Mouse (Mus musculus) adrenal gland, adult 2 months (tissue): ENCODE measurements around the gene Stam2. TPM values are rescaled to one million over a fixed set of nuclear protein-coding genes. Genes with fewer than 3 reads are reported as not detected.

Source experiments
- DNase-seq: peaks from one replicate; pipeline ENCODE4 v3.0.0; 2021
- polyA plus RNA-seq: library from polyadenylated mRNA; depleted of rRNA; stranded (reverse); fragments of >200 nt; gene quantifications from 2 replicates; pipeline ENCODE4 v1.2.3, GENCODE M21; 2012
- total RNA-seq, 2 experiments: library from RNA; stranded (reverse); gene quantifications; 2 replicates each; pipeline ENCODE4 v1.2.3; 2021

The Stam2 gene
- total and polyA plus RNA-seq, 3 experiments, result 7.6 to 33.8 (median 33.2) TPM

DNA sequence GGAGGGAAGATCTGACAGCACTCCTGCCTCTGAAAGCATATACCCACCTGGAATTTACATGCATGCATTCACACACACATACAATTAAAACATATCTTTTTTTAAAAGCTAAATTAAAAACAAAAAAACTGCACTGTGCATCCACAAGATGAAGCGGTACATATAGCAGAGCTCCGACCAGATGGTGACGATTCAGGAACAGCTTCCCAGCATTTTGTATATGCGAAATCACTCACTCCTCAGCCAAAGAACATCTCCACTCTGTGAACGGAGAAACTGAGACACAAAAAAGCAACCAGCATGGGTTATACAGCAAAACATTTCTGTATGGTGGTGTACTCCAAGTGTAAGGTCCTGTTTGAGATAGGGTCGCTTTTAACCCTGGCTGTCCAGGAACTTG lies 11.2 kb downstream of the Stam2 start:
- DNase-seq, result no peak

DNA sequence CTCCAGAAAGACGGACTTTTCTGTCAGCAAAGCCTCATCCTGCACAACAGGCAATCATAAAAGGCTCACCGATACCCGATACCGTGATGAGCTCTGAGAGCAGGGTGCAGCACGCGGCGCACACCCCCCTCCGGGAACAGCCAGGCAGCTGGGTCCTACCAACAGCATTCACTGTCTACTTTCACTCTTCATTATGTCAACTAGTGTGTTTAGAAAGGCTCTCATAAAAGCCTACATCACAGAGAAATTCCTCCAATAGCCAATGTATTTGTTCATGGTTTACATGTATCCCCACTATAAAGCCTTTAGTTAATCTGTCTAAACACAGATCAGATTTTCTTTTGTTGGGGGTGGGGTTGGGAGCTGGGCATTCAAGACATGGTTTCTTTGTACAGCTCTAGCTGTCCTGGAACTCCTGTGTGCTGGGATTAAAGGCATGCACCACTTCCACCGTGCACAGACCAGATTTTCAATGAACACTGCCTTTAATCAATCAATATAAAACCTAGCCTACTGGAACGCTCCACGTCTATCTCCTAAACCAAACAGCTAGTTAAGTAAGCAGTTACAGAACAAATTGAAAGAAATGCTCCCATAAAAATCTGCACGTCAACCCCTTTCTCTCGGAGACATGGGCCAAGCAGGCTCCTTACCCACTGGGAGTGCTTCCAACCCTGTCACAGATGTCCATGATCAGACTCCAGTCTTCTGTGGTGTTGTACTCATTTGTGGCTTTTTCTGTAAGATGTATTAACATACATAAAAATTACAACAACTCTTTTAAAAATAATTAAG lies 21.7 kb downstream of the Stam2 start:
- DNase-seq, result no peak

DNA sequence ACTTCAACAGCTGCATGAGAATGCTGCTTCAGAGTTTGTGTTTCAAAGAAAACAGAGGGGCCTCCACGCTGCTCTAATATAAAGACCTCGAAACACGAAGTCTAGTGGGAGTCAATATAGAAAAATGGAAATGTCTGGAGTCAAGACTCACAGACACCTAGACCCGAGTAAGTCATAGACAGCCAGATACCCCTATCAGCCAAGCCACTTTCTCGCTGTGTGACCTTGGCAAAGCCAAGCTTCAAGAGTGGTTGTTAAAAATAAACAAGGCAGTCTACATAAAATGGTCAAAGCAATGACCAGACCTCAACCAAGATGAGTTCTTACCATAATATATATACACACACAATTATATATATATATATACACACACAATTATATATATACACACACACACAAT lies 25.0 kb downstream of the Stam2 start:
- no peak for DNase-seq

DNA sequence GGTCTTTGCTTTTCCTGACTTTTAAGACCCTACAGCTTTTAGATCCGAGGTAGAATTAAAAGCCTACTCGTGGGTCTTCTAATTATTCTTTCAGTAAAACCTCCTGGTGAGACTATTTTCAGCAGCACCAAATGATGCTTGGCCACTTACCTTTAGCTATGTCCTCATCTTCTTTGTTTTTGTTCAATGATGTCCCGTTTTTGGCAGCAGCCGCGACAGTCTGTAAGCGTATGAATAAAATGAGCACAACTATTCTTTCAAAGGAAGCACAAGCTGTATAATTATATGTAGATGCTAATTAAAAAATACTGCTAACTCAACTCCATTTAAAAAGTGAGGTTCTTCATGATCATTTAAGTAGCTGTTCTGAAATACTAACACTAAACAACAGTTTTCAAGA lies 26.5 kb downstream of the Stam2 start:
- no peak for DNase-seq

DNA sequence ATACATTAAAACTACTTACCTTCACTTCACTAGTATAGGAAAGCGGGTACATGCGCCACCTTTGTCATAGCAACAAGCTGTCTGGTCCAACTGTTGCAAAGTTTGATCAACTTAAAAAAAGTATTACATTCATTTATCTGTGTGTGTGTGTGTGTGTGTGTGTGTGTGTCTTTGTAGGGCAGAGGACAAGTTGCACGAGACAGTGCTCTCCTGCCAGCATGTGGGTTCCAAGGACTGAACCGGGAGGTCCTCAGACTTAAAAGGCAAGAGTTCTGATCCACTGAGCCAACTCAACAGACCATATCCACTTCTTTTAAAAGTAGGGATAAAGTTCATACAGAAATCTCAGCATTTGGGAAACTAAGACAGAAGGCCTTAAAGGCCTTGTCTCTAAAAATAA lies 28.0 kb downstream of the Stam2 start:
- DNase-seq, result no peak

DNA sequence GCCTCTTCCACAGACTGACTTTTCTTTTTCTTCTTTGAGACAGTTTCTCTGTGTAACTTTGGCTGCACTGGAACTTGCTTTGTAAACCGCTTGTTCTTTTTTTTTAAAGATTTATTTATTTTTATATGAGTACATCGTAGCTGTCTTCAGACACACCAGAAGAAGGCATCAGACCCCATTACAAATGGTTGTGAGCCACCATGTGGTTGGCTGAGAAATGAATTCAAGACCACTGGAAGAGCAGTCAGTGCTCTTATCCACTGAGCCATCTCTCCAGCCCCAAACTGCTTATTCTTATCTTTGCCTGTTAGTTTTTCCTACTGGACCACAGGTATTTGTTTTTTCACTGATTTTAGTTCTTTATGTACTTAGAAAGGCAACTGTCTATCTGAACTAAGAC lies 31.3 kb downstream of the Stam2 start:
- DNase-seq, result no peak

DNA sequence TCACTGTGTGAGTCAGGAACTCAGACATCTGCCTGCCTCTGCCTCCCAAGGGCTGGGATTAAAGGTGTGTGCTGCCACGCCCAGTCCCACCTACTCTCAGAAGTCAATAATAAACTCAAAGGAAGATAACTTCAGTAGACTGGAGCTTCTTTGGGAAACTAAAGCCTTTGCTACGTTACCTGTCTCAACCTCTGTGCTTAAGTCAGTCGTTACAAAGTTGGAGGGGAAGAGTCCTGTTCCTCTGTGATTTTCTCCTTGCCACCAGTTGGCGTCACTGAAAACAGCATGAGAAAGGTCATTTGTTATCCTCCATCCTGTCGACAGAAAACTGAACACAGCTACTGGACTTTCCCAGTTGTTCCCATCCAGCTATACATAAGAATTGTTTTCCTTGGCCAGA lies 32.7 kb downstream of the Stam2 start:
- DNase-seq, result no peak

DNA sequence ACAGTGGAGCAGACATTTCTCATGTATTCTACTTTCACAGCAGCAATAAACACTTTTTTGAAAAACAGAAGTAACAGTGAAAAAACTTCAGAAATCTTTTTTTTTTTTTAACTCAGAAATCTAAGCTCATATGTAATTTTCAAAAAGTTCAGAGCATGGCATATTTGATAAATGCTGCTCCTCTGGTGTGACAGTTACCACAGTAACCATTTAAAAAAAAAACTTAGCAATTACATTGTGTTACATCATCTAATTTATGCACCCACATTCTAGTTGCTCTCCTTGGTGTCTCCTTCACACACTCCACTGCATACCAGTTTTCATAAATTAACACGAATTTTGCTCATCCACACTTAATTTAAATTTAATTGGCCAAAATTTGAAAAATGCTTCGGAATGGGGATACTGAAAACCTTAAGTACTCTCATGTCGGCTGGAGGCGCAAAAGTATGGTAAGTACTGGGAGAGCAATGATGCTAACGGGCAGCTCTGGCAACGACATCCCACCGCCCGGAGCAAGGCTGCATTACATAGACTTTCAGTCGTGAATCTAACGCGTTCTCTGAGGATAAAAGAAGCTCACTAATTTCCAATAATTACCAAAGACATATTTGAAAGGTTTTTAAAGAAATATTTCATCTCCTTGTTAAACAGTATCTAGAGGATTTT lies 40.6 kb downstream of the Stam2 start:
- DNase-seq, result no peak

DNA sequence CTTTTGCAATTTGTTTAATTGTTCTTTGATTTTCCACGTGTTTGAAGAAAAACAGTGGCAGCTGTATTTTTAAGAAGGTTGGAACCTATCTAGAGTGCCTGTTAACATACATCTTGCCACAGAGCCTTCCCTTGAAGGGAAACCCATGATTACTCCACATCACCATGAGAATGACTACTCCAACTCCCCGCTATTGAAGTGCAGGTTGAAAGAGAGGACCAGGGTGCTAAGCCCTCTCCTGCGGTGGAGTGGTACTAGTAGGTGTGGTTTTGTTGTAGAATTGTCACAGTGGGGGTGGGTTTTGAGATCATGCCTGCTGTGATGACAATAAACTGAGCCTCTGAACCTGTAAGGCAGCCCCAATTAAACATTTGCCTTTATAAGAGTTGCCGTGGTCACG lies 41.7 kb downstream of the Stam2 start:
- no peak for DNase-seq

DNA sequence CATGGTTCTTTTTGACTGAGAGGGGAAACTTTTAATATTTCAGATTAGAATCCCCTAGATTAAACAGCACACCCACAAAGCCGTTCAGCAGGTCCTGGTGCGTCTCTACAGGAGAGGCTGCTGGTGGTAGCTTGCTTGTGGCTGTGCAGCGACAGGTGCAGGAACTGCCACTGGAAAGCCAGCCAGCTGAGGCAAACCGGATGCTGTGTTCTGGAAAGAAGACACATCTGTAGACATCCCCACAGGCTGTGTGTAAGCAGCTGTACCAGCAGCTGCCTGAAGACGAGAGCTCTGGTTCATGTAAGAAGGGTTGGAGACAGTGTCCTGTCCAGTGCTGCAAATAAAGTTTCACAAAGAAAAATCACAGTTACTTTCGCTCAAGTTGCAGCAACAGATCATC lies 47.5 kb downstream of the Stam2 start:
- no peak for DNase-seq

DNA sequence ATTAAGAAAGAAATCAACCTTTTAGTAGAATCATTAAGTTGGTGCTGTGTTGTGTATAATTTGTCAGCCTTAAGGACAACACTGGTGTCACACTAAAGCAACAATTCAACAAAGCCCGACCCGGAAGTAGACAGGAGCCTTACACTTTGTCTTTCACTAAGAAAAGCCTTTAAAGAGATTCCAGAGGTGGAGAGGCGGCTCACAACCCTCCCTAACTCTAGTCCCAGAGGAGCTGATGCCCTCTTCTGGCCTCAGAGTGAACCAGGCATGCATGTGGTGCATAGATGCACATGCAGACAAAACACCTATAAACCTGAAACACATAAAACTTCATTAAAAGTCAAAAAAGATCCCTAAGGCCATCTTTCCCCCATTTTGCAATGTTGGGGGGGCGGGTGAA lies 50.3 kb downstream of the Stam2 start:
- DNase-seq, result no peak

DNA sequence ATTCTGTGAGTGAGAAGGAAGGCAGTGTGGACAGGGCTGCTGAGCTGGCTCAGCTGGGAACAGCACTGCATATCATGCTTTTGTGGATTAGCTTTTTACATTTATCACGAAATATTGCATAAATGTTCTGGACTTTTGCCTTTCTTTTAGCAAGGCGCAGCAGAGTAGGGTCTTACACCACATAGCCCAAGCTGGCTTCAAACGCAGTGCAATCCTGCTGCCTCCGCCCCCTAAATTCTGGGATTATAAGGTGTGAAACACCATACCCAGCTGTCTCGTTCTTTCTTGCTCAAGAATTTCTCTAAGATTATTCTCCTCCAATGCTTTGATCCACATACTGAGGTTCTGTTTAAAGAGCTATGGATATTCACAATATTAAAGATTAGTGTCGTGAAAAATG lies 55.5 kb downstream of the Stam2 start:
- no peak for DNase-seq

DNA sequence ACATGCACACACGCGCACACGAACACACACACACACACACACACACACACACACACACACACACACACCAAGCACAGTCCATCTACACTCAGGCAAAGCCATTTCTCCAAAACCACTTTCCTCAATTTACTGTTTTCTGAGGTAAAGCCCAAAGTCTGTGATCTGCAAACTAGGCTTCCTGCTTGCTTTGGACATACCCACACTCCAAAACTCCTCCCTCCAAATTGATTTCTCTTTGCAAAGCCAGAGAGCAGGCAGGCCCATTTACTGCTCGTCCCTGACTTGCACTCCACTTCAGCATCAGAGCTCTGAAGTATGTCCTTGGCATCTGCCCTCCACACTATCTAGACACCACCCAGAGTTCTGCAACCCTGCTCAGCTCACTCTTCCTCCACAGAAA lies 64.5 kb downstream of the Stam2 start:
- no peak for DNase-seq

DNA sequence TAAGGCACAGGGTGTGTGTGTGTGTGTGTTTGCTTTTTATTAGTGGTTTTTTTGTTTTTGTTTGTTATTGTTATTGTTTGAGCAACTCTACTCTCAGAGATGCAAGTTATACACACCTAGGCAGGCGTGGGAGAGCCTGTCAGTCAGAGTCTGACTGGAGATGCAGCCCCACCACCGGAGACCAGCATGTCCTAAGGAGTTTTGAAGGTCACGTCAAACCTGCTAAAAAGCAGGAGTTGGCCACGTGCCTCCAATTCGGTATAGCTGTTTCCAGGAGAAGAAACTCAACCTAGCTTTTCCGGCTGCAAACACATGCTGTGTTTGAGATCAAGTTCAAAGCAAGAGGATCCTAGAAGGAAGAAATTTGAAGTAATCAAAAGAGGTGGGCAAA lies 65.2 kb downstream of the Stam2 start:
- no peak for DNase-seq

DNA sequence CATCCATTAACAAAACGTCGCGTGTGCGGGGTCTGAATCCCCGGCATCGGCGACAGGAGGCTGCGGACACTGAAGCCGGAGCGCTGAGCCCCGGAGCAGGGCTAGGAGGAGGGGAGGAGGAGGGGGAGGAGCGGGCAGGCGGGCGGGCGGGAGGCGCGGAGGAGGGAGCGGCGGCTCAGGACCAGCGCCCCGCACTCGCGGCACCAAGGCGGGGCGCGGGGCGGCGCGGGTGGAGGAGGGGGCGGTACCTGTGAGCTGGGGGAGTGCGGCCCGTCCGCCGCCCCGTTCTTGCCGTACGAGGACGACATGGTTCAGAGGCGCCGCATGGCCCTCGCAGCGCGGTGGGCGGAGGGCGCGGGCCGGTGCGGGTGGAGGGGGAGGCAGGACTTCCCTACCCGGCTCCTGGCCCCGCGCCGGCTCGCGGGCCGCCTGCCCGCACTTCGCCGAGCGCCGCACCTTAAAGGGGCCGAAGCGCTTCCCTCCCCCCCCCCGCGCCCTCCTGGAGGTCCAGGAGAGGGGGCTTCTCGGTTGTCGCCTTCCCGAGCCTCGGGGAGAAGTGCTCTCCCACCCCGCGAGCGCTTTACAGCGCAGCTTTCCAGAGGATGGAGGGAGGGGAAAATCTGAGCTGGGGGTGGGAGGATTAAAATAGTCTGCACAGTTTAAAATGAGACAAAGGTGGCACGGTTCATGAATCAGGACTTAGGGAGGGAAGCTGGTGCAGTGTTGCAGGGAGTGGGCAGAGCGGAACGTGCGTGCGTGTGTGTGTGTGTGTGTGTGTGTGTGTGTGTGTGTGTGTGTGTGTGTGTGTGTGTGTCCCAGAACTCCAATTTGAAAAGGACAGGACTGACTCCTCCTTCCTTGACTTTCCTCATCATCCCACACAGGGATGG lies 65.8 kb downstream of the Stam2 start, which contains the start of gene Cacnb4:
TSS of gene Cacnb4 (minus strand) at position 809 of the 890 bp plus-strand sequence.
- peak; percentile 59 for DNase-seq

DNA sequence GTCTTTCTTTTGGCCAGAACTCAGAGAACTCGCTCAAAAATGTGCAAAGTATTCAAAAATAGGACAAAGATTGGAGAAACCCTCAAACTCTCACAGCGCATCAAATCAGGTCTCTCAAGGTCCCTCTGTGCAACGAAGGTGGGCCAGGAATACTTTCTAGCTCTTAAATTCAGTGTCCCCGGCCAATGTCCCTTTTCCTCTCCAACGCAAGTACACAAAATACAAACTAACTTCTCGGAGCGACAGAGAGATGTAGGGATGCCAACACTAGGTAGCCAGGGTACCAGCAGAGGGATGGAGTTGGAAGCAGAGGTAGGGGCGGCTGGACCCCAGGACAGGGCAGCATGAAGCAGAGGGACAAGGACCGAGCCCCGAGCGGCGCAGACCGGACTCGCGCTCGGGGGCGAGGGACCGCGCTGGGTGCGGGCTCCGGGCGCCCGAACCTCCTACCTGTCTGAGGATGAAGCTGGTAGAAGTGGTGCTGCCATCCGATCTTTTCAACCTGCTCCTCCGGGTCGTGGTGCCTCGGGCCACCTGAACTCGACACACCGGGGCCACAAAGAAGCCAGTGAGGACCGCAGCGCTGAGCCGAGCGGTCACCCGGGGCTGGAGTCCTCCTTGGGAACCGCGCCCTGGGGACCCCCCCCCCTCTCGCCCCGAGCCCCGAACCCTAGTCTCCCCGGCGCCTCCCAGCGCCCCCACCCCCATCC lies 66.6 kb downstream of the Stam2 start:
- peak; percentile 19 for DNase-seq

DNA sequence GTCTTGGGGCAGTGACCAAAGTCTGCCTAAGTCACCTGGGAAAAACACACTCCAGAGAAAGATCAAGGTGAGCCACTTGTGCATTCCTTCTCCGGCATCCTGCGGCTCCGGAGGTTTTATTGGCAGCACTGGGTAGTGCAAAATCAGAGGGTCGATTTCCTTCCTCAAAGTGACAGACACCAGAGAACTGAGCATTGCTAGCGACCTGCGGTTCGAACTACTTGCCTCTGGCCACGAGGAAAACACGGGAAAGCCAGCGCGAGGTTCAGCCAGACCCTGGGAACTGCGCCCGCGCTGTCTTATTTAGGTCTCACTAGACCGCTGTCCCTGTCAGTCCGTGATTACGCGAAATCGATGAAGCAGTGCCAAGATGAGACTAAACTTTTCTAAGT lies 67.2 kb downstream of the Stam2 start:
- DNase-seq, result peak; percentile 40

DNA sequence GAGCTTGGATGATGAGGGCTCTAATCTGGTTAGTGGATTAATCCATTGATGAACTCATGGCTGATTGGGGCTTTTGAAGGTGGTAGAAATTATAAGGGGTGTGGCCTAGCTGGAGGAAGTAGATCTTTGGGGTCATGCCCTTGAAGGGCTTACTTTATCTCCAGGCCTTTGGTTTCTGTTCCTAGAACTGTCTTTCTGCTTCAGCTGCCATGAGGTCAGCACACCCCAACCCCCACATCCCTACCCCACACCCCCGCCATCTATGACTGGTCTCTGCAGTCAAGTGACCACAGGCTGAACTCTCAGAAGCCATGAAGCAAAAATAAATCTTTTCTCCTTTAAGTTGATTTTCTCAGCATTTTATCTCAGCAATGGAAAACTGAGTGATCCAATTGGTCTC lies 68.9 kb downstream of the Stam2 start:
- DNase-seq, result no peak

DNA sequence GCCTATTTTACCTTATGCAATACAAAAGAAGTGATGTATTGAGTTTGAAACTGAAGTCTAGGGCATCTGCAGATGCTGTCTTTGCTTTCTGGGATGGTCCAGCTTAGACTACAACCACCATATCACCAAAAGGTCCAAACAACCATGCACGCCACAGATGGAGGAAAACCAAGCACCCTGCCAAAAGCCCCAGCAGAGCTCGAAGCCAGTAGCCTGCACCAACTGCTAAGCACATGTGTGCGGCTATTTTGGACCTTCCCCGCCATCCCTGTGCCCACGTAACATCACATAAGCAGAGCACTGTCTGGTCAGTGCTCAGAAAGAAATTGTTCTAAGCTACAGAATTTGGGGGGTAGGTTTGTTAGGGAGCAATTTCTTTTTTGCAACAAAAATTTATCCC lies 71.3 kb downstream of the Stam2 start:
- no peak for DNase-seq

DNA sequence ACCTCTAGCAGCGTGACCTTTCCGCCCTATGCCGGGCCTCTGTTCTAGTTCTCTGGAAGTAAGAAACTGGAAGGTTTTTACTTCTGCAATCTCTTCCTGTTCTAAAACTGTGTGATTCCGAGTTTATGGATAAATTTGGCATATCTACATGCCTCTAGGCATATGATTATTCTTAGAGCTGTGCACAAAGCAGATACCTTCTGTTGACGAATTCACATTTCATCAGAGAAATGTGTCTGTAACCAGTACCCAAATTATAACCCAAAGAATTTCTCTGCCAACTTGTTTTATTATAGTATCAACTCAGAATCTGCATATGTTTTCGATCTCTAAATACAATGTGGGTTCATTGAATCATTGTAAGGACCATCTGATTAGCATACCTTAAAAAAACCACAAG lies 73.6 kb downstream of the Stam2 start:
- DNase-seq, result no peak

DNA sequence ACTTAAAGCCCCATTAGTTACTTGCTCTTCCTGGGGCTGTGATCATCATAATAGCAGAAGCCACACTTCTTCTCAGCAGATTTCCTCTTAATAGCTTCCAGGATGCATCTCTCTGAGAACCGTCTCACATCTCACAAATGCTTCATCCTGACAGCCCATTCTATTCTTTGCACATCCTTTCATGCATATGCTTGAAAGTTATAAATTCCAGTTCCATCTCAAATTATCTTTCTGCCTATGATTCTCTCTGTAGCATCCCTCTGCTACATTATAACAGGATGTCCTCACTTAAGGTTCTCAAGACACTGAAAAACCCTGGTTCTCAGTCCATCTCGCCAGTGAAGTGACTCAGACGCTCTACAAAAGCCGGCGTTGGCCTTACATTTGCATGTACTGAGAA lies 85.4 kb downstream of the Stam2 start:
- no peak for DNase-seq

DNA sequence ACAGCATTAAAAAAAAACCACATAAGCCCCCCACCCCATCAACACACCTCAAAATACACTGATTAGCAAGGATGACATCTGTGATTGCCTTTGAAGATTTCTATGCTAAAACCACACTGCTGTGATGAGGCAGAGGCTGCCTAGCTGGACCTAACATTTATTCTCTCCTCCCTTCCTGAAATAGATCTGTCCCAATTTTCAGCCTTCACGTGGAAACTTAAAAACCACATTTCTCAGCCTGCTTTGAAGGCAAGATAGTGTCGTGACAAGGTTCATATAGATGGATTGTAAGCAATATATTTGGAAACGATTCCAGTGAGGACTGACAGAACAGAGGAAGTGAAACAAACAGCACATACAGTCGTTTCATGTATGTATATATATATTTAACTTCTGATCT lies 87.5 kb downstream of the Stam2 start:
- no peak for DNase-seq
